Mouse (Mus musculus): ENCODE data around the gene Trim52. TPM values are rescaled to one million over a fixed set of nuclear protein-coding genes. Genes with fewer than 3 reads are reported as not detected.

Trim52 gene
- polyA plus RNA-seq (2021) = not detected

DNA sequence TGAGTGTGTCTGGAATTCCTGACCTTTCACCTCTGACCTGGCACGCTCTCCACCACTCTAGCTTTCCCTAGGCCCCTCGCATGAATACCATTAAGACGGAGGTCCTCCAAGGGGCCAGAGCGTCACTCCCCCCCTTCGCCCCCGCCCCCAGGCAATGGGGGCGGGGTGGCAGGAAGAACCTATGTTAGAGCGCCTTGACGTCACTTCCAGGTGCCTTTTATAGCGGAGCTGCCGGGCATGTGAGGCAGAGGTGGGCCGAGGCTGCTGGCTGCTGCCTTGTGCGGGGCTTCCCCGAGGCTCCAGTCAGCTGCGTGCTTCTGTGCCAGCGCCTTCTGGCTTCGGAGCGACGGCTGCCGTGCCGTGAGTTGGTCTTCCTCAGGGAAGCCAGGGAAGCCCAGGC lies at the start of gene Trim52:
Gene Trim52, plus strand, starts transcription at position 219 of the 400 bp plus-strand sequence.
- ChIA-PET CTCF (no interaction called here), POLR2A (no interaction called here)
- ATAC-seq = no peak
- no peak for DNase-seq (ENCODE audit: low read depth, low spot score)
- peaks cover 3% of the 10 kb centered on the region for H3K27me3 ChIP-seq
- TF ChIP-seq CTCF (IDR thresholded peaks at IDR 0.05) = no peak
- in situ Hi-C loops (cut with MboI; ENCODE audit: low pct_unique_long_range_greater_than_20kb) = no loop called here

DNA sequence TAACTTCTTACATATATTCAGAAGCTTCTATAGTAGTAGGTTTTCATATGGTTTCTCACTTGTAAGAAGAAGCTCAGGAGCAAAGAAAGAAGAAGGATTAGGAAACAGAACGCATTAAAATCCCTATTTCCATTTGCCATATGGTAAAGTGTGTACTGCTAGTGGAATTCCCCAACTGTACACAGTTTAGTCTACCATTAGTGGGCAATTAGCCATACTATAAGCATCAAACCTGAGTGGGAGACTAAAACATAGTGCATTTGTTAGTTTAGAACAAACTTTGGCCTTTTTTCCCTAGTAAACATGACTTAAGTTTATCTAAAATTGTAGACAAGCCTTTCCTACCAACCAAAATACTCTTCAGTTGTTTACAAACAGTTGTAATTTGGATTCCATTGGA lies 33.4 kb upstream of the Trim52 start:
- peaks cover 4% of the 10 kb centered on the region for H3K27me3 ChIP-seq
- ChIA-PET CTCF (no interaction called here), POLR2A (no interaction called here)
- TF ChIP-seq CTCF (IDR thresholded peaks at IDR 0.05) = no peak
- ATAC-seq (no peak), DNase-seq (ENCODE audit: low read depth, low spot score) (no peak)
- in situ Hi-C loops (cut with MboI; ENCODE audit: low pct_unique_long_range_greater_than_20kb) = no loop called here

- ATAC-seq = no peak
- CTCF ChIA-PET = no interaction called here
- no peak for DNase-seq (ENCODE audit: low read depth, low spot score)
- TF ChIP-seq CTCF (IDR thresholded peaks at IDR 0.05) = no peak
- in situ Hi-C loops (cut with MboI; ENCODE audit: low pct_unique_long_range_greater_than_20kb) = no loop called here
- peaks cover 4% of the 10 kb centered on the region for H3K27me3 ChIP-seq
- POLR2A ChIA-PET = interaction anchor here (0.7 kb wide), 1 partner anchor 1170 kb away, joined by 3 read pairs; no protein-coding TSS in a partner anchor
Measured at GRCm38 (mm10) chr14:106075181-106076064, 30.6 kb upstream of the Trim52 start.

GRCm38 (mm10) chr14:106088480-106089037 lies 17.4 kb upstream of the Trim52 start:
- POLR2A ChIA-PET = no interaction called here
- ATAC-seq (no peak), DNase-seq (ENCODE audit: low read depth, low spot score) (no peak)
- CTCF ChIA-PET = no interaction called here
- in situ Hi-C loops (cut with MboI; ENCODE audit: low pct_unique_long_range_greater_than_20kb) = no loop called here
- peaks cover 6% of the 10 kb centered on the region for H3K27me3 ChIP-seq
- TF ChIP-seq CTCF (IDR thresholded peaks at IDR 0.05) = no peak

DNA sequence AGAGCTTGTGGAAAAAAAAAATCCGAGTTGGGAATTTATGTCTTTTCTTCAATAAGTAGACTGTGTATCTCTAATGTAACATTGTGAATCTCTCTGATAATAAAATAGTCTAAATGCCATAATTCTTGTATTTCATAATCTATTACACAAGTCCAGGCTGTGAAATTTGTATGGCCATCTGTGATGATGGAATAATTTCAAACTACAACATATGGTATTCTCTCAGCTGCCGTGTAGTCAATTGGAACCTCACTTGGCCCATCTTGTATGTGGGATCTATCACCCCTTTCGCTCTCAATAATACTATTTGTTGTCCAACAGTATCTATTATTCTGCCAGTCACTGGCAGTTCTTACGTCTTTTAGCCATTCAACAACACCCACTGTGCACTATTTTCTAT lies 9.2 kb upstream of the Trim52 start:
- ChIA-PET POLR2A (no interaction called here), CTCF (interaction anchor here (1.3 kb wide), 1 partner anchor 9 kb away, joined by 3 read pairs; no protein-coding TSS in a partner anchor)
- no peak for TF ChIP-seq CTCF (IDR thresholded peaks at IDR 0.05)
- no peaks in the 10 kb centered on the region for H3K27me3 ChIP-seq
- DNase-seq (ENCODE audit: low read depth, low spot score) (no peak), ATAC-seq (no peak)
- in situ Hi-C loops (cut with MboI; ENCODE audit: low pct_unique_long_range_greater_than_20kb) = no loop called here

GRCm38 (mm10) chr14:106100858-106101257 lies 5.1 kb upstream of the Trim52 start:
- POLR2A ChIA-PET = no interaction called here
- no peak for ATAC-seq
- in situ Hi-C loops (cut with MboI; ENCODE audit: low pct_unique_long_range_greater_than_20kb) = no loop called here
- CTCF ChIA-PET = no interaction called here
- DNase-seq (ENCODE audit: low read depth, low spot score) = no peak
- no peaks in the 10 kb centered on the region for H3K27me3 ChIP-seq
- TF ChIP-seq CTCF (IDR thresholded peaks at IDR 0.05) = no peak

DNA sequence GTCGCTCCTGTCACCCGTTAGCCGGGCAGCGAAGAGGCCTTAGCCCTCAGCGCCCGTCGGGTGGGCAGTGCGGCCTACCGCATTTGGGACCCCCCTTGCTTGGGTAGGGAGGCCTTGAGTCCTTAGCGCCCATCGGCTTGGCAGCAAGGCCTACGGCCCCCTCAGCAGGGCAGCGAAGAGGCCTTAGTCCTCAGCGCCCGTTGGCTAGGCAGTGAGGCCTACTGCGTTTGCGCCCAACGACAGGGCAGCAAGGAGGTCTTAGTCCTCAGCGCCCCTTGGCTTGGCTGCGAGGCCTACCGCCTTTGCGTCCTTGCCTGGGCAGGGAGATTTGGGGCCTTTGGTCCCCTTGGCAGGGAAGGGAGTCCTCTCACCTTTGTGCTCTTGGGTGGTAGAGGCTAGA lies 427 bp downstream of the Trim52 start:
- ChIA-PET CTCF (no interaction called here), POLR2A (no interaction called here)
- peaks cover 3% of the 10 kb centered on the region for H3K27me3 ChIP-seq
- TF ChIP-seq CTCF (IDR thresholded peaks at IDR 0.05) = no peak
- in situ Hi-C loops (cut with MboI; ENCODE audit: low pct_unique_long_range_greater_than_20kb) = no loop called here
- no peak for DNase-seq (ENCODE audit: low read depth, low spot score)
- no peak for ATAC-seq

GRCm38 (mm10) chr14:106119371-106119770 lies 13.4 kb downstream of the Trim52 start:
- ChIA-PET CTCF (no interaction called here), POLR2A (no interaction called here)
- TF ChIP-seq CTCF (IDR thresholded peaks at IDR 0.05) = no peak
- no peaks in the 10 kb centered on the region for H3K27me3 ChIP-seq
- ATAC-seq (no peak), DNase-seq (ENCODE audit: low read depth, low spot score) (no peak)
- in situ Hi-C loops (cut with MboI; ENCODE audit: low pct_unique_long_range_greater_than_20kb) = no loop called here

GRCm38 (mm10) chr14:106136272-106136671 lies 30.3 kb downstream of the Trim52 start:
- no peak for DNase-seq (ENCODE audit: low read depth, low spot score)
- TF ChIP-seq CTCF (IDR thresholded peaks at IDR 0.05) = no peak
- CTCF ChIA-PET = no interaction called here
- no peaks in the 10 kb centered on the region for H3K27me3 ChIP-seq
- ATAC-seq = no peak
- in situ Hi-C loops (cut with MboI; ENCODE audit: low pct_unique_long_range_greater_than_20kb) = no loop called here
- POLR2A ChIA-PET = no interaction called here

DNA sequence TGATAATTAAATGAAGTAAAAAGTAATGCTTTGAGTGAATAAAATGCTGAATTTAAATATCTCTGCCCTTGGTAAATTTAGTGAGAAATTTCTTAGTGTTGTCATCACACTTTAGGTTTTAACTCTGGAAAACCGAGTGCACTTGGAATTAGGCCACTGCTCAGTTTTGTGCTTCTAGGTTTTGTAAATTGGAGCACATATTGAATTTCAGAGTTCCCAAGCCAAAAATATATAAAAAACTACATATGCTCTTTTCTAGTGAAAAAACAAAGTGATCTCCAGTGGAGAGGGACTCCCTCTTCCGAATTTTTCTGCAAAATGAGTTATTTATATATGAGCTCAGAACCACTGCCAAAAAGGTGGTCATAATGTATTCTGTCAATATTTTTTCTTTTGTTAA lies 45.2 kb downstream of the Trim52 start:
- TF ChIP-seq CTCF (IDR thresholded peaks at IDR 0.05) = no peak
- peaks cover 7% of the 10 kb centered on the region for H3K27me3 ChIP-seq
- ChIA-PET POLR2A (no interaction called here), CTCF (no interaction called here)
- DNase-seq (ENCODE audit: low read depth, low spot score) (no peak), ATAC-seq (no peak)
- in situ Hi-C loops (cut with MboI; ENCODE audit: low pct_unique_long_range_greater_than_20kb) = no loop called here

GRCm38 (mm10) chr14:106154879-106155576 lies 49.0 kb downstream of the Trim52 start:
- ATAC-seq = no peak
- CTCF ChIA-PET = interaction anchor here (1.3 kb wide), 1 partner anchor 20 kb away, joined by 3 read pairs; no protein-coding TSS in a partner anchor
- POLR2A ChIA-PET = no interaction called here

More at GRCm38 (mm10) chr14:106154879-106155576, 49.0 kb downstream of the Trim52 start:
- TF ChIP-seq CTCF (IDR thresholded peaks at IDR 0.05) = no peak
- peaks cover 7% of the 10 kb centered on the region for H3K27me3 ChIP-seq
- no peak for DNase-seq (ENCODE audit: low read depth, low spot score)
- in situ Hi-C loops (cut with MboI; ENCODE audit: low pct_unique_long_range_greater_than_20kb) = no loop called here
